Mouse (Mus musculus) natural killer cell, adult 2 months (primary cell): ENCODE measurements at regions not wholly inside any gene's neighbourhood (a gene's known extent, or its start where the extent isn't known, plus 50 kb on each side); places are given as distances from the start of the nearest gene placed in this dataset.

ENCODE experiments used
- DNase-seq, 2 experiments: peaks; one replicate each; pipeline ENCODE4 v3.0.0; 2022; ENCODE audit warnings: low spot score in 2 of 2

- DNase-seq: no peak
These were observed 283.0 kb upstream of the Plxna2 start for GRCm38 (mm10) chr1:194334752-194335719.

DNA sequence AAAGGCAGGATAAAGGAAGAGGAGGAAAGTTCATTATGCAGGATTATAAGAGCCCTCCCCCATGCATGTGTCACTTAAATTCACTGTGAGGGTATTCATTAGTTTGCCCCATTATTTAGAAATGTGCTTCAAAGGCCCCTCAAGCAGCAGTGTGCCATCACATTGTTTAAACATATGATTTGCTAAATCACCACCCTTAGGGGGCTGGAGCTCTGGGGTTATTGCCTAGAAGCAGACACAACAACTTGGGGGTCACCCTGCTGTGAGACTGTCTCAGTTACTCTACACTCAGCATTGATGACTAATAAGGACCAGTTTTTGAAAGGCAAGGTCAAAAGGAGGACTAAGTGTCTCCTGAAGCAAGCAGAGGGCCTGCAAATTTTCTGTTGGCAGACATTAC, 285.4 kb upstream of the Plxna2 start:
- no peak for DNase-seq

- no peak for DNase-seq
These were observed 287.5 kb upstream of the Plxna2 start for GRCm38 (mm10) chr1:194330471-194330870.

GRCm38 (mm10) chr1:194320320-194321036, 297.5 kb upstream of the Plxna2 start:
- no peak for DNase-seq

DNA sequence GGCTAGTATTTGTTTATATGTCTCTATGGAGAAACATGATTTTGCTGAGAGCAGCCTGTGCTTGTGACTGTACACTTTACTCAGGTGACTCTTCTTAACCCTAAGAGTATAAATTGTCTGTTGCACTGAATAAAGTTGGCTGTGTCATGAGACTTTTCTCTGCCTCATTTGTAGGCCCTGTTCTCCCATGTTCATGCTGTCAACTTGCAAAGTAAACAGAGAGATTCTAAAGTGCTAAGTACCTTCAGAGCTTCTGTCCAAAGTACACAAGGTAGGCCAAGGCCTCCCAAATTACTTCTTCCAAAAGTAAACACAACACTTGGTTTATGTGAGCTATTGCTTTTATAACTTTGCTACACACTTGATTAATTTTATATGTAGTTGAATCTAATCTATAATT, 299.7 kb upstream of the Plxna2 start:
- DNase-seq: no peak

GRCm38 (mm10) chr1:194315593-194315992, 302.4 kb upstream of the Plxna2 start:
- DNase-seq: no peak

GRCm38 (mm10) chr1:194310373-194310772, 307.6 kb upstream of the Plxna2 start:
- no peak for DNase-seq

DNA sequence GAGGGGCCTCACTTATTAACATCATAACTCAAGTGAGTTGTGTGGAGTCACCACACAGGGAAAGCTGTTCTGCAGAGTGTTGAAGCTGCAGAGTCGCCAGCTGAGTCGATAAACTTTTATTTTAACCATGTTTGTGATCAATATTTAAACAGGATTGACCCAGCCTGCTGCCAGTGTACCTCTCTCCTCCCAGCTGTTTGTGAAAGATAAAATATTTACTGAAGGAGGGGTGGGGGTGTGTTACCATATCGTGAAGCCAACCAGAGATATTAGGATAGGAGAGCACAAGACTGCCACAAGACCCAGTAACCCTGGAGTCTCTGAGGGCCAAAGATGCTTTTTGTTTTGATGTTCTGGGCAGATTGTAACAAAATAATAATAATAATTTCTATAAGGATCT, 309.4 kb upstream of the Plxna2 start:
- no peak for DNase-seq

DNA sequence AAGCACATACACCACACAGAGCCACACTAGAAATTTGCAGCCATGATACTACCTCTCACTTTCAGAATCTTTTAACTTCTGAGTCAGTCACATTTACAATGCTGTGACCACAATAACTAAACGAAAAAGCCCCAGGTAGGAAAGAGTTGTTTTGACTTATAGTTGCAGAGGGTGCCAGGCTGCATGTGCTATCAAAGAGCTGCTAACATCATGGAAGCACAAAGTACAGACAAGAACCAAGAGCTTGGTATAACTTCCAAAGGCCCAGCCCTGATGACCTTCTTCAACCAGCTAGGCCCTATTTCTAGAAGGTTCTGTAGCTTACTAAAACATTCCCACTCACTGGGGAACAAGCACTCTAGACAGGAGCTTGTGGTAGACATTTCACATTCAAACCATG, 314.1 kb upstream of the Plxna2 start:
- DNase-seq: no peak

DNA sequence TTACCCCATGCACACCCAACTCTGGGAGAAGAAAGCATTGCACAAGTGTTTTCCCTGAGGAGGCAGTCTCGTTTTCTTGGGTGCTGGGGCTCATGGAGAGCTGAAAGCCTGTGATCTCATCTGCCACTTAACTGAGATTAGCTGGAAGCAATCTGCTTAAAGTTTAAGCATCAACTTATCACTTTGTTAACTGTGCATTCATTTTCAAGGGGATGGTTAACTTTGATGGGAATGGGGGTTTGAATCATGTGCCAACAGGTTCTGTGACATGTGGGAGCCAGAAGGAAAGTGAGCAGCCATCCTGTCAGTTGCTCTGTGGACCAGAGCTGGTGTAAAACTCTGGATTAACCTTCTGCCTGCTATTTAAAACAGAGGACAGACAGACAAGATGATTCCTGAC, 315.2 kb upstream of the Plxna2 start:
- DNase-seq: no peak

DNA sequence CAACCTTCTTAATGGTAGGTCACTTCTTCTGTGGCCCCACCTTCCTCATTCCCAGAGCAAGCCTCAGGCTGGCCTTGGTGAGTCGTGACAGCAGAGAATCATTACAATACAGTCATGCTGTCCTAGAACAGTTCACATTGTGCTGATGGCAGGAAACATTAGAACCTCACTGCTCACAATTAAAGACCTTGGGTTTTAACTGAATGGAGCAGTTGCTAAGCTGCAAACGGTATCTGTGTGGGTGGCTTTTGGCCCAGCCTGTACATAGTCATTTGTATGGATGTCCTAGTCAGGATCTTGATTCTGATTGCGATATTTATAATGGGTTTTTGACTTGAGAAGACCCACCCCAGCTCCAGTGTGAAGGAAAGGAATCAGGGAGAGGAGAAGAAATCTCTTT, 336.1 kb upstream of the Plxna2 start:
- no peak for DNase-seq

DNA sequence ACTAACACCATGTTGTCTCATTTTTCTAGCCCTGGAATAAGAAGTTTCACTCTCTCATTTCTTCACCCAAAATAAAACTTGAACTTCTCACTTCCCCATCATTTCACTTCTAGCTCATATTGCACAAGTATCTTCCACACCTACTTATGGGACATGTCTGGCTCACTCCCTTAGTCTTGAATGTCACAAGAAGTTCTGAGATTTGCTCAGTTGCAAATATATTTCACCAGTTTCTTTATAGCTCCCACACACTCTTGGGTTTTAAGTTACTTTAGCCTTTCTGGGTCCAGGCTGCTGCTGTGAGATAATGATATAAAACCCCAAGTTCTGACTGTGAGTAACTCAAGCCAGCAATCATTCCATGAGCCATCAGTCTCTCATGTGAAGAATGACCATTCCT, 350.0 kb upstream of the Plxna2 start:
- DNase-seq: no peak

GRCm38 (mm10) chr1:194262374-194262773, 355.6 kb upstream of the Plxna2 start:
- no peak for DNase-seq

DNA sequence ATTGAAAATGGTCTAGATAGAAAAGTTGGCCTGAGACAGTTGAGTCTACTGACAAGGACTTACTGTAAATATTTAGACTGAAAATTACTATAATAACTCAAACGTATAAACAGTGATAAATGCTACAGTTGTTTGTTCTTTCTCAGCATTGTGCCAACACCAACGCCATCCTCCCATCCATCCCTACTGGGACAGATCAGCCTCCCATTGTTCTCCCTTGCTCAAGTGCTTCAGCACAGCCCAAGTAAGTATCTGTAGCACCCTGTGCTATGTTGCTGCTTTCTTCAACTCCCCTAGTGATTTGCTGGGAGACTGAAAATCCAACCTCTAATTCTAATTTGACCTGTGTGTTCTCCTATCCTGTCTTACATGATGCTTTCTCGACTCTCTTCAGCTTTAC, 358.1 kb upstream of the Plxna2 start:
- no peak for DNase-seq

DNA sequence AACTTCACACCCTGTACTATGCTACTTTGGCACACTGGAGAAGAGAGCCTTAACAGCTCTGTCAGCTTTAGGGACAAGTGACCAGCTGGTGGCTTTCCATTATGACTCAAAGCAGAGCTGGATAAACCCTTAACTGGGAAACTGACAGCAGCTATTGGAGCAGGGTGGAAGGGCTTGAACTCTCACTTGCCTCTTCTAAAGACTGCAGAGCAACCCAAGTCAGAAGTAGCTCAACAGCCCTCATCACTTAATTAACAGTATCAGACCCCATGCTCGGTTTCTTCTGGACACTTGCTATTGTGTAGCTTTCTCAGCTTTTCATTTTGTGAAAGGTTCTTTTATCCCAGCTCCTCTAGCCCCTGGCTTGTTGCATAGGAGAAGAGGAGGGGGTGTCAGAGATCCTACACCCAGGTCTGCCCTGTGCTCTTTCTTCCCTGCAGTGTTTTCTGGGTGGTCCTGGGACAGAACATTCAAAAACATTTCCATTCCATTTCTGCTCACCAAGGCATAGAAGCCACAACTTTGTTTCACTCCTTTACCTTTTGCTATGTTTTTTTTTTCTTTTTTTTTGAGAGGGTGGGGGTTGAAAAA, 373.1 kb upstream of the Plxna2 start:
- DNase-seq: no peak

- no peak for DNase-seq
These were observed 376.9 kb upstream of the Plxna2 start for GRCm38 (mm10) chr1:194241111-194241510.

- DNase-seq: no peak
These were observed 386.8 kb upstream of the Plxna2 start for GRCm38 (mm10) chr1:194231206-194231605.

DNA sequence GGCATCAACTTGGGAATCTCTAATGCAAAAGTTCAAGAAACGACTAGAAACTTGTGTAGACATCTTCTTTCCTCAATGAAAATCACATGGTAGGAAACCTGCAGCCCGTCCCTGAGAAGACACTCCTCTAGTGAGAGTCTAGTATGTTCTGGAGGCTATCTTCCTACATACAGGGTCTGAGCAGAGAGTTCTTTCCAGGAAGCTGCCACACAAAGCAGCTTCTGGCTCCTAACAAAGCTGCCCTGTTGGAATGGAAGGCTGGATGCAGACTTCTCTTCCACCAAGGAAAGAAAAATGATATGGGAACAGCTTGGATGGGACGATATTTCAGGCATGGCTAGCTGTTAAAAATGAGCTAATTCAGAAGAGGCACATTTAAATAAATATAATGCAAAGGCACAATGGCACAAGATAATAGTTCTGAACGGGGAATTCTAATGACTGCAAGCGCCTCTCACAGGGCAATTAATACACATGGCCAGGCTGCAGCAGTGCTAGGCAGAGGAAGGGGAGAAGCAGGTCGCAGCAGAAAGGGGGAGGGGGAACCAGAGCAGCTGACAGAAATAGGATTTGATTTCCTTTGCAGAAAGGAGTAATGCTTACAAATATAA, 391.4 kb upstream of the Plxna2 start:
- no peak for DNase-seq

- no peak for DNase-seq
These were observed 392.2 kb upstream of the Plxna2 start for GRCm38 (mm10) chr1:194225786-194226185.

GRCm38 (mm10) chr1:194224046-194224445, 394.0 kb upstream of the Plxna2 start:
- no peak for DNase-seq

- DNase-seq: no peak
These were observed 394.4 kb upstream of the Plxna2 start for GRCm38 (mm10) chr1:194223610-194224009.

- DNase-seq: peak in 1 of 2 experiments; percentile 1
These were observed 395.0 kb upstream of the Plxna2 start for GRCm38 (mm10) chr1:194223015-194223414.
